Mouse (Mus musculus) fat pad, adult 2 months (tissue): ENCODE measurements around the gene Gcgr.
"Not testable (repeated sequence)": the region's sequence is repeated elsewhere in the genome, so short reads cannot be mapped to it uniquely, and the experiment has no call there.

Experiments used
- DNase-seq: peaks from one replicate; pipeline ENCODE4 v3.0.0-alpha.2; 2011; ENCODE audit warnings: low read depth, low spot score; ENCODE audit errors: extremely low read depth

The Gcgr gene

GRCm38 (mm10) chr11:120505661-120506060, 24.8 kb upstream of the Gcgr start:
- DNase-seq = no peak

- no peak for DNase-seq
Measured at GRCm38 (mm10) chr11:120506899-120507298, 23.6 kb upstream of the Gcgr start.

- DNase-seq = no peak
Measured at GRCm38 (mm10) chr11:120507611-120508289, 22.7 kb upstream of the Gcgr start.

- no peak for DNase-seq
Measured at GRCm38 (mm10) chr11:120508290-120508870, 22.1 kb upstream of the Gcgr start.

- no peak for DNase-seq
Measured at GRCm38 (mm10) chr11:120509940-120510339, 20.6 kb upstream of the Gcgr start.

- DNase-seq = peak; percentile 99
Measured at GRCm38 (mm10) chr11:120510375-120511030, 20.0 kb upstream of the Gcgr start.

- no peak for DNase-seq
Measured at GRCm38 (mm10) chr11:120512790-120513453, 17.6 kb upstream of the Gcgr start.

- not testable (repeated sequence) for DNase-seq
Measured at GRCm38 (mm10) chr11:120514262-120514661, 16.2 kb upstream of the Gcgr start.

- no peak for DNase-seq
Measured at GRCm38 (mm10) chr11:120515611-120516010, 14.9 kb upstream of the Gcgr start.

- DNase-seq = no peak
Measured at GRCm38 (mm10) chr11:120517147-120517546, 13.4 kb upstream of the Gcgr start.

GRCm38 (mm10) chr11:120518027-120518426, 12.5 kb upstream of the Gcgr start:
- DNase-seq = no peak

- no peak for DNase-seq
Measured at GRCm38 (mm10) chr11:120518558-120518957, 11.9 kb upstream of the Gcgr start.

- no peak for DNase-seq
Measured at GRCm38 (mm10) chr11:120519738-120520137, 10.8 kb upstream of the Gcgr start.

- DNase-seq = no peak
Measured at GRCm38 (mm10) chr11:120520498-120520897, 10.0 kb upstream of the Gcgr start.

GRCm38 (mm10) chr11:120520967-120521540, 9.4 kb upstream of the Gcgr start:
- DNase-seq = no peak

- DNase-seq = no peak
Measured at GRCm38 (mm10) chr11:120522581-120522980, 7.9 kb upstream of the Gcgr start.

- no peak for DNase-seq
Measured at GRCm38 (mm10) chr11:120525959-120526358, 4.5 kb upstream of the Gcgr start.

GRCm38 (mm10) chr11:120527690-120528354, 2.7 kb upstream of the Gcgr start:
- DNase-seq = no peak

GRCm38 (mm10) chr11:120528903-120529302, 1.6 kb upstream of the Gcgr start:
- no peak for DNase-seq

GRCm38 (mm10) chr11:120531646-120532045, 1.1 kb downstream of the Gcgr start:
- DNase-seq = no peak

GRCm38 (mm10) chr11:120534093-120534492, 3.6 kb downstream of the Gcgr start:
- no peak for DNase-seq
